Mouse (Mus musculus): ENCODE data around the gene Robo3.

DNA sequence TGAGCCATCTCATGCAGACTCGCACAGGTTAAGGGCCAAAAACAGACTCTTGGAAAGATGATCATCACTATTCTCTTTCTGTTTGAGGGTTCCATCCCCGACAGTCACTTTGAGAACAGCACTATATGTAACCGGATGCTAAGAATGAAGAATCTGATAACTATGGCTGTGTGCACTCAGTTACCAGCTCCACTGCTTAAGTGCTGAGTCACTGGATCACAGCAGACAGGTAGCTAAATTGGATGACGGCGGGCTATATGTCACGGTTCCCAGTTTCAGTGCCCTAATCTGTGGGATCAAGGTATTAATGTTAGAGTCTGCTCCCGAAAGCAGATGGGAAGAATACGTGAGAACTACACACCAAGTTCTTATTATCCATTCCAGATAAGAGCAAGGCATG lies 22.8 kb upstream of the Robo3 start:
- TF ChIP-seq CTCF (IDR thresholded peaks at IDR 0.05; ENCODE audit: low read depth), result no peak
- TF ChIP-seq EP300 (optimal IDR thresholded peaks at IDR 0.05), result no peak

All from stomach, postnatal 0 days (tissue).